Mouse (Mus musculus) neural tube, embryonic 13.5 days (tissue): ENCODE results near the gene Siah1a. TPM values are rescaled to one million over a fixed set of nuclear protein-coding genes. Genes with fewer than 3 reads are reported as not detected.

Source experiments
- ATAC-seq: fragments of 200-750 bp; cut with Nextera tagmentation; 2 replicates; pipeline ENCODE4 v1.8.0; 2017; ENCODE audit warnings: low read depth, mild to moderate bottlenecking, moderate TSS enrichment, moderate library complexity
- H3K27ac ChIP-seq: fragments of 300-500 bp; sonication (generic); replicated peaks from 2 replicates; pipeline ENCODE4 v1.5.1; 2015; ENCODE audit warnings: moderate library complexity, mild to moderate bottlenecking, inconsistent platforms
- H3K27me3 ChIP-seq: fragments of 300-500 bp; sonication (generic); 2 replicates; pipeline ENCODE4 v1.6.1; 2015; ENCODE audit warnings: mild to moderate bottlenecking, inconsistent platforms
- H3K36me3 ChIP-seq: fragments of 300-500 bp; sonication (generic); 2 replicates; pipeline ENCODE4 v1.6.1; 2015; ENCODE audit warnings: mild to moderate bottlenecking, inconsistent platforms
- H3K4me1 ChIP-seq: fragments of 300-500 bp; sonication (generic); replicated peaks from 2 replicates; pipeline ENCODE4 v1.6.1; 2015; ENCODE audit warnings: inconsistent platforms
- H3K4me2 ChIP-seq: fragments of 300-500 bp; sonication (generic); 2 replicates; pipeline ENCODE4 v1.6.1; 2015; ENCODE audit warnings: inconsistent platforms, mild to moderate bottlenecking, moderate library complexity
- H3K4me3 ChIP-seq: fragments of 300-500 bp; sonication (generic); 2 replicates; pipeline ENCODE4 v1.5.1; 2015; ENCODE audit warnings: mild to moderate bottlenecking, inconsistent platforms
- H3K9ac ChIP-seq: fragments of 300-500 bp; sonication (generic); 2 replicates; pipeline ENCODE4 v1.6.1; 2015; ENCODE audit warnings: moderate library complexity, mild to moderate bottlenecking, inconsistent platforms
- H3K9me3 ChIP-seq: fragments of 300-500 bp; sonication (generic); 2 replicates; pipeline ENCODE4 v1.6.1; 2016; ENCODE audit warnings: inconsistent platforms
- WGBS: fragments of 180-500 bp; shearing (Covaris S2); methylation state at CpG from one replicate; pipeline ENCODE4 v1.1.7; 2015; 5-methylcytosine and 5-hydroxymethylcytosine counted together
- polyA plus RNA-seq: library from polyadenylated mRNA; unstranded; fragments of >200 nt; fragmentation: Nextera tagmentation; extraction: Ambion mirVana; gene quantifications from 2 replicates; pipeline ENCODE4 v1.2.1, GENCODE M21; 2015

The Siah1a gene
- polyA plus RNA-seq, 1 experiment from 2014 or later, result 86.4 TPM

- no peaks in the 10 kb centered on the region for H3K27me3 ChIP-seq
- no peaks in the 10 kb centered on the region for H3K9me3 ChIP-seq
- no peak overlapping the region for H3K4me3 ChIP-seq
- H3K4me1 ChIP-seq, result peaks cover 46% of the 10 kb centered on the region
- H3K27ac ChIP-seq, result no peak overlapping the region
- H3K36me3 ChIP-seq, result no peaks in the 10 kb centered on the region
- no peak for ATAC-seq
- no peak overlapping the region for H3K9ac ChIP-seq
- H3K4me2 ChIP-seq, result no peak overlapping the region
Measured at GRCm38 (mm10) chr8:86741627-86742026, 4.1 kb downstream of the Siah1a start.

- Histone ChIP-seq H3K27me3 (no peaks in the 10 kb centered on the region), H3K4me3 (no peak overlapping the region), H3K9ac (no peak overlapping the region), H3K4me2 (no peak overlapping the region), H3K36me3 (no peaks in the 10 kb centered on the region), H3K4me1 (peaks cover 46% of the 10 kb centered on the region), H3K27ac (no peak overlapping the region), H3K9me3 (no peaks in the 10 kb centered on the region)
- ATAC-seq, result no peak
Measured at GRCm38 (mm10) chr8:86740899-86741298, 4.8 kb downstream of the Siah1a start.

DNA sequence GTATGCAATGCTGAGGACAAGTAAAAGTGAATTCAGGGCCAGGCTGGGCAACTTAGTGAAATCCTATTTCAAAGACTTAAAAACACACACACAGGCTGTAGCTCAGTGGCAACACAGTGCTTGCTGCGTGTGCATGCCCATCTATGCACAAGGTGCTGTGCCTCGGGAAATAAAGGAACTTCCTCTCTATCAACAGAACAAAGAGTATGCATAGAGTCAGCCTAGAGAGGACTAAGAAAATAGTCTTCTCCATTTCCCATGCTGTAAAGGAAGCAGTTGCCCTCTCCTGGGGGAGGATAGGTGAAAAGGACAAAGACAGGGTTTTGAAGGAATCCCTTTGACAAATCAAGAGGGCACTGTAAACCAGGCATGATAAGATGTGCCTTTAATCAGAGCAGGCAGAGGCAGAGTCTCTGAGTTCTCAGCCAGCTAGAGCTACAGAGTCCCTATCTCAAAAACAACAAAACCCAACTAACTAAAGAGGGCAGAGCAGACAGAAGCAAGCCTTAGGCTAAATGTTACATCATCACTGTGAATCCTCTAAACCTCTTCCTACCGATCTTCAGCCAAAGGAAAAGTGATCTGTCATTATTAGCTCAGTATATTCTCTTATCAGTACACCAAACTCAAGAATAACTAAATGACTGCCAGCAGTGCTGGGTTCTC is 10.2 kb downstream of the Siah1a start:
- no peak overlapping the region for H3K27ac ChIP-seq
- no peak overlapping the region for H3K4me2 ChIP-seq
- H3K36me3 ChIP-seq, result no peaks in the 10 kb centered on the region
- H3K9me3 ChIP-seq, result no peaks in the 10 kb centered on the region
- WGBS, result 55% methylated on average over 3 of the region's 3 CpGs
- no peaks in the 10 kb centered on the region for H3K27me3 ChIP-seq
- H3K4me1 ChIP-seq, result peaks cover 30% of the 10 kb centered on the region
- no peak overlapping the region for H3K9ac ChIP-seq
- no peak overlapping the region for H3K4me3 ChIP-seq
- no peak for ATAC-seq

DNA sequence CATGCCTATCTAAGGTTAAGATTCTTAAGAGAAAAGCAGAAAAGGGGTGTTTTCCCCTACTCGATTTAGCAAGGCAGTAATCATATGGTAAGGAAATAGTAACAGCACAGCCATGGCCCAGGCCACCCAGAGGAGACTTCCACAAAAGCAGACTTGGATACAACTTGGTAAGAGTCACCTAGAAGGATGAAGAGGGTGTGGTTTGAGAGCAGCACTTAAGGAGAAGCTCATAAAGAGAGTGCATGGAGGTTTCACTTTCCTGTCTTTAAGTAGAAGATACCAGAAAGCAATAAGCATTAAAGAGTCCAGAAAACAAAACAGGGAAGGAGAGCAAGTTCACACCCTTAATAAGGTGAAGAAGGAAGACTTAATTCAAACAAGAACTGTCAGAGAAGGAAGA is 10.8 kb downstream of the Siah1a start:
- Histone ChIP-seq H3K4me3 (no peak overlapping the region), H3K9ac (no peak overlapping the region), H3K9me3 (no peaks in the 10 kb centered on the region), H3K4me2 (no peak overlapping the region), H3K4me1 (peaks cover 34% of the 10 kb centered on the region), H3K27ac (no peak overlapping the region), H3K36me3 (no peaks in the 10 kb centered on the region), H3K27me3 (no peaks in the 10 kb centered on the region)
- WGBS, result 77% methylated on average over 1 of the region's 1 CpGs
- ATAC-seq, result no peak

DNA sequence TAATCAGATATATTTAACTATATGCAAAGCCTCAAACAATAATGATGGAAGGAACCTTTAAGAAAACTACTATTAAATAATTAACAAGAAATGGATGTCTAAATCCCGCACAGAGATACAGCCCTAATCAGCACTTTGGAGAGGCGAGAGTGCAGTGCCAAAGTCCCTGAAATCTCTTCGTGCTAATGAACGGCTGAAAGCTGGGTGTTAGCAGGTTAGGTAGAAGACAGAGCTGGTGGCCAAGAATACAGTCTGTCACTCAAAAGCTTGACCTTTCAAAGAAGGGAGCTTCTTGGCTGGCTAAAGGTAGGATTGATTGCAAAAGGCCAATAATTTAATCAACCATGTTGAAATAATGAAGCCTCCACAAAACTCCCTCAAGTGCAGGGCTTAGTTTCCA is 11.6 kb downstream of the Siah1a start:
- no peak for ATAC-seq
- 78% methylated on average over 4 of the region's 4 CpGs for WGBS
- Histone ChIP-seq H3K36me3 (no peaks in the 10 kb centered on the region), H3K4me3 (no peak overlapping the region), H3K27ac (no peak overlapping the region), H3K9me3 (no peaks in the 10 kb centered on the region), H3K9ac (no peak overlapping the region), H3K4me2 (no peak overlapping the region), H3K27me3 (no peaks in the 10 kb centered on the region), H3K4me1 (peaks cover 34% of the 10 kb centered on the region)

- H3K4me1 ChIP-seq, result peaks cover 47% of the 10 kb centered on the region
- ATAC-seq, result no peak
- WGBS, result 97% methylated on average over 1 of the region's 1 CpGs
- no peak overlapping the region for H3K4me2 ChIP-seq
- H3K4me3 ChIP-seq, result no peak overlapping the region
- H3K9ac ChIP-seq, result no peak overlapping the region
- 0 out of 2 replicates have a peak, but pooled peaks cover 2% of the 10 kb centered on the region for H3K36me3 ChIP-seq
- H3K9me3 ChIP-seq, result no peaks in the 10 kb centered on the region
- H3K27me3 ChIP-seq, result no peaks in the 10 kb centered on the region
- no peak overlapping the region for H3K27ac ChIP-seq
Measured at GRCm38 (mm10) chr8:86730860-86731259, 14.9 kb downstream of the Siah1a start.

DNA sequence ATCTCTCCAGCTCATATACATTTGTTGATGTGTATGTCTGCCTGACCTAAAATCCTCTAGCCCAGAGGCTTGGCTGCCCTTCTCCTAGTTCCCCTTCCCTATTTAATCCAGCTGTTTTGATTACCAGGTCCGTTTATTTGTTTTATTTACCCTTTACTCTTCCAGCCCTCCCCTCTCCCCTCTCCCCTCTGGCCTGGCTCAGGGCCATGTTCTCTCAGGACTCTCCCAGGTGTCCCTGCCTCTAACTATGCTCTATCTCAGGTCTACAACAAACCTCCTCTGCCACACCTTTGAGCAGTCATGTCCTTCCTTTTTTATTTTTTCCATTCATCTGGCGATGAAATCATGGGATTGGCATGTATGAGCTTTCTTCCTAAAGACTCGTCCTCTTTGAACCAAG is 15.4 kb downstream of the Siah1a start:
- Histone ChIP-seq H3K27me3 (no peaks in the 10 kb centered on the region), H3K9ac (no peak overlapping the region), H3K4me2 (no peak overlapping the region), H3K4me3 (no peak overlapping the region), H3K36me3 (peaks cover 4% of the 10 kb centered on the region; the same call in 1 of the 2 replicates), H3K4me1 (peaks cover 42% of the 10 kb centered on the region), H3K9me3 (no peaks in the 10 kb centered on the region), H3K27ac (no peak overlapping the region)
- 66% methylated on average over 3 of the region's 3 CpGs for WGBS
- no peak; the same call in 1 of the 2 replicates for ATAC-seq

DNA sequence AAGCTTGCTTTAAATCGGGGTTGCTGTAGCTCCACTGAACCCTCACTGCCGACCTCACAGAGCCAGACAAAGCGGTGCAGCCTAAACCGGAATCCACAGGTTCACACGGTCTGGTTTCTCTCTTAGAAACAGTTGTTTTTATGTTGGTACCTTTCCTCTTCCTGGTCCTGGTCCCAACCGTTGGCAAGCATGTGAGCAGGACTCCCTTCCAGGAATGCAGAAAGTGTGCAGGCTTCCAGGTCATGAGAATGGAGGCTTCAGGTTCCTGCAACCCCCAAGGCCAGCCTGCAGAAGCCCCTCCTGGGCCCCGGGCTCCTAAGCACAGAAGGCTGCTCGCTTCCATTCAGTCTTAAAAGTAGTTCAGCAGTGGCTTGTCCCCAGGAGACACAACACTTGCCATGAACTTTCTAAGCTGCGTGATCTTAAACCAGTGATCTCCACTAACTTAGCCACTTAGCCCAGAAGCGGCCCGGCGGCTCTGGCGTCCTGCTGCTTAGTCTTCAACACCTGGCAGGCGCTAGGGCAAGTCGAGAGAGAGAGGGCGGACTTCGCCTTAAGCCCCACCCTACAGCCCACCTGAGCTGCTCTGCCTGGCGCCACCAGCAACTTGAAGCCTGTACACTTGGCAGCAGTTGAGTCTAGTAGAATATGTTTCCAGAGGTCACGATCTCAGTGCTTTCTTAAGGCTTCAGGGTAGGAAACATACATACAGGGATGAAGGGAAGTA is 17.3 kb downstream of the Siah1a start:
- no peaks in the 10 kb centered on the region for H3K27me3 ChIP-seq
- peaks cover 36% of the 10 kb centered on the region for H3K4me1 ChIP-seq
- no peaks in the 10 kb centered on the region for H3K9me3 ChIP-seq
- H3K9ac ChIP-seq, result no peak overlapping the region
- WGBS, result 76% methylated on average over 19 of the region's 19 CpGs
- ATAC-seq, result no peak
- no peak overlapping the region for H3K4me3 ChIP-seq
- H3K36me3 ChIP-seq, result peaks cover 9% of the 10 kb centered on the region; the same call in 1 of the 2 replicates
- H3K4me2 ChIP-seq, result no peak overlapping the region
- no peak overlapping the region for H3K27ac ChIP-seq

DNA sequence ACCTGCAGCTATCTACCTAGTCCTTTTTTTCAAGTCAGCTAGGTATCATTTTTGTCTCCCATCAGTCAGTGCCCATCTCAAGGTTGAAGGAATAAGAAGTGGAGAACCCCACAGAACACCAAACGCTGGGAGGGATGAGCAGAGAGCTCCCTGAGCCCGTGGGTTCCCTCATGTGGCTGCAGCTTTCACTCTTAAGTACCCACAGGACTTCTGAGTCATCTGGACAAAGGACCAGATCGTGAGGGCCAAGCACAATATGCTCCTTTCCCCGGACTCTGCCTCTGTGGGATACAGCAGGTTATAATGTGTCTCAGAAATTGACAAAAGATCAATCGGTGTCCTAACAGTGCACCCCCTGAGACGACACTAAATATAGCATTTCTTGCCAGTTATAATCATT is 18.8 kb downstream of the Siah1a start:
- no peak for ATAC-seq
- Histone ChIP-seq H3K4me3 (no peak overlapping the region), H3K9ac (no peak overlapping the region), H3K36me3 (peaks cover 15% of the 10 kb centered on the region), H3K27ac (no peak overlapping the region; the same call in 1 of the 2 replicates), H3K27me3 (no peaks in the 10 kb centered on the region), H3K4me2 (no peak overlapping the region), H3K9me3 (no peaks in the 10 kb centered on the region), H3K4me1 (peaks cover 36% of the 10 kb centered on the region)
- WGBS, result 78% methylated on average over 6 of the region's 6 CpGs

DNA sequence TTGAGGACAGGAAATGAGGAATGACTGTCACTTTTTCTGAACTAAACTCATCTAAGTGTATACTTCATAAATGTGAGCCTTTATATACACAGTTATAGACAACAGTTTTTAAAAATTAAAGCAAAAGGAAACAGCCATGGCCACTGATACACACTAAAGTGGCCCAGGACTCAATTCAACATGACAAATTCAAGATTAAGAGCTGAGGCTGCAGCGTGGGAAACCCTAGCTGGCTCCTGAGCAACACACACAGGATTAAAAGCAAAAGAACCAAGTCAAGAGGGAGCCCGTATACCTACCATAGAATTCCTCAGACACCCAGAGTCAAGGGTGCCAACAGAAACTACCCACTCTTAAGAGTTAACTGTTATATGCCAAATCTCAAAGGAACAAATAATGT is 24.2 kb downstream of the Siah1a start:
- 90% methylated on average over 2 of the region's 2 CpGs for WGBS
- Histone ChIP-seq H3K4me2 (no peak overlapping the region), H3K4me3 (no peak overlapping the region), H3K27me3 (no peaks in the 10 kb centered on the region), H3K36me3 (peaks cover 43% of the 10 kb centered on the region), H3K9me3 (no peaks in the 10 kb centered on the region), H3K27ac (no peak overlapping the region), H3K9ac (no peak overlapping the region), H3K4me1 (no peaks in the 10 kb centered on the region)
- ATAC-seq, result no peak

GRCm38 (mm10) chr8:86720756-86721459 is 24.8 kb downstream of the Siah1a start:
- peaks cover 48% of the 10 kb centered on the region for H3K36me3 ChIP-seq
- H3K9me3 ChIP-seq, result no peaks in the 10 kb centered on the region
- H3K27me3 ChIP-seq, result no peaks in the 10 kb centered on the region
- no peak overlapping the region for H3K4me3 ChIP-seq
- no peak for ATAC-seq
- H3K9ac ChIP-seq, result no peak overlapping the region
- WGBS, result 97% methylated on average over 6 of the region's 6 CpGs
- no peak overlapping the region for H3K4me2 ChIP-seq
- H3K4me1 ChIP-seq, result no peaks in the 10 kb centered on the region
- H3K27ac ChIP-seq, result no peak overlapping the region

- peaks cover 52% of the 10 kb centered on the region for H3K36me3 ChIP-seq
- no peaks in the 10 kb centered on the region for H3K27me3 ChIP-seq
- no peak overlapping the region for H3K27ac ChIP-seq
- peaks cover 3% of the 10 kb centered on the region for H3K4me1 ChIP-seq
- ATAC-seq, result no peak
- no peak overlapping the region for H3K9ac ChIP-seq
- no peaks in the 10 kb centered on the region for H3K9me3 ChIP-seq
- no peak overlapping the region for H3K4me3 ChIP-seq
- no peak overlapping the region for H3K4me2 ChIP-seq
- WGBS, result 92% methylated on average over 1 of the region's 1 CpGs
Measured at GRCm38 (mm10) chr8:86719368-86719767, 26.4 kb downstream of the Siah1a start.
